Mouse (Mus musculus) heart, postnatal 4 days (tissue): Measurements from ENCODE around the gene Dcxr. TPM values are rescaled to one million over a fixed set of nuclear protein-coding genes. Genes with fewer than 3 reads are reported as not detected.
"Not testable (repeated sequence)": the region's sequence is repeated elsewhere in the genome, so short reads cannot be mapped to it uniquely, and the experiment has no call there.

Experiments used
- DNase-seq: peaks from one replicate; pipeline ENCODE4 v3.0.0; 2021
- total RNA-seq, 2 experiments: library from RNA; stranded (reverse); gene quantifications; 2 replicates each; pipeline ENCODE4 v1.2.3; 2021

Dcxr gene
- total RNA-seq: 1 to 10 TPM; 3.6 to 4.5 TPM

- peak; percentile 87 for DNase-seq
Measured at GRCm38 (mm10) chr11:120727169-120727527, at the start of gene Dcxr. Gene Dcxr, minus strand, starts transcription at chr11:120727281.

- DNase-seq: peak; percentile 99
Measured at GRCm38 (mm10) chr11:120775774-120776469, 48.8 kb upstream of the Dcxr start.

DNA sequence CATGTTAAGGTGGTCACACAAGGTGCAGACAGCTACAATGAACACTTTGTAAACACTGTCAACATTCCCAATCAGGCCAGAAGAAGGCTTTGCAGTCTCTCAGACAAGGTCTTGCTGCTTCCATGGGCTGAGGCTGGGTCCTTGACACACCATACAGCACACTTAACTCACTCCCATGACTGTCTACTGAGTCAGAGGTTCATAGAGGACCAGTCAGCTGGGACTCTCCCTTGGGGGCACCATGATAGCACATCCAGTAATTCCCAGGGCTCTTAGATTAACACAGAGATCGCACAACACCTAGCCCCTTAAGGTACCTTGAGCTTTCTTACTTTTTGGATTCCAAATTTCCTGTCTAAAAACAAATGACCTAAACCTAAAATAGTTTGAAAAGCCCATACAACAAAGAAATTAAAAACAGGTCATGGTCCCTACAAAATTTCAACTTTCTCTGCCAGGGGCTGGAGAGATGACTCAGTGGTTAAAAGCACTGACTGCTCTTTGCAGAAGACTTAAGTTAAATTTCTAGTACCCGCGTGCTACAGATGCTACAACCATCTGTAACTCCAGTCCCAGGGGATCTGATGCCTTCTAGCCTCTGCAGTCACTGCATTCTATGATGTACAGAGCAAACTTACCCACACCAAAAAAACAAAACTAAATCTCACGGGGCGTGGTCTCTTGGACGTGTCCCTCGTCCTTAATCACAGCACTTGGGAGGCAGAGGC, 46.5 kb upstream of the Dcxr start:
- DNase-seq: no peak

- no peak for DNase-seq
Measured at GRCm38 (mm10) chr11:120772749-120773148, 45.7 kb upstream of the Dcxr start.

DNA sequence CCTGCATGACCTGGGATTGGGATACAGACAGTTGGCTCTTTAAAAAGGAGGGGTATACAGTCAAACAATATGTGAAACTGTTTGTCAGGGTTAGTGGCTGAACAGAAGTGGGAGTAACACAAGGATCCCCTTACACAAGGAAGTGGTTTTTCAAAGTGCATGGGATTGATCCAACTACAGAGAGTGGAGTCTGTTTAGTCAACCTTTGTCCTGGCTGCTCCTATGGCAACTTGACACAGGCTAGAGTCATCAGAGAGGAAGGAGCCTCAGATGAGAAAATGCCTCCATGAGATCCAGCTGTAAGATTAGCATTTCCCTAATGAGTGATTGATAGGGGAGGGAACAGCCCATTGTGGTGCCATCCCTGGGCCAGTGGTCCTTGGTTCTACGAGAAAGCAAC, 41.1 kb upstream of the Dcxr start:
- DNase-seq: no peak

DNA sequence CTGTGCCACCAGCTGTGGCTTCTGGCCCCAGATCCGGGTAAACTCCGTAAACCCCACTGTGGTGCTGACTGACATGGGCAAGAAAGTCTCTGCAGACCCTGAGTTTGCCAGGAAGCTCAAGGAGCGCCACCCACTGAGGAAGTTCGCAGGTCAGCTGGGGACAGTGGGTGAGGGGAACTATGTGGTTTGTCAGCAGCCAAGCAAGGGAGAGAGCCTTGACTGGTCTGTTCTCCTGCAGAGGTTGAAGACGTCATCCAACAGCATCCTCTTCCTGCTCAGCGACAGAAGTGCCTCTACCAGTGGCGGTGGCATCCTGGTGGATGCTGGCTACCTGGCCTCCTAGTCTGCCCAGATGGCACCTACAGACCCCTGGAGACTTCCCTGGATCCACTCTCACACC, 39.9 kb upstream of the Dcxr start:
- not testable (repeated sequence) for DNase-seq

DNA sequence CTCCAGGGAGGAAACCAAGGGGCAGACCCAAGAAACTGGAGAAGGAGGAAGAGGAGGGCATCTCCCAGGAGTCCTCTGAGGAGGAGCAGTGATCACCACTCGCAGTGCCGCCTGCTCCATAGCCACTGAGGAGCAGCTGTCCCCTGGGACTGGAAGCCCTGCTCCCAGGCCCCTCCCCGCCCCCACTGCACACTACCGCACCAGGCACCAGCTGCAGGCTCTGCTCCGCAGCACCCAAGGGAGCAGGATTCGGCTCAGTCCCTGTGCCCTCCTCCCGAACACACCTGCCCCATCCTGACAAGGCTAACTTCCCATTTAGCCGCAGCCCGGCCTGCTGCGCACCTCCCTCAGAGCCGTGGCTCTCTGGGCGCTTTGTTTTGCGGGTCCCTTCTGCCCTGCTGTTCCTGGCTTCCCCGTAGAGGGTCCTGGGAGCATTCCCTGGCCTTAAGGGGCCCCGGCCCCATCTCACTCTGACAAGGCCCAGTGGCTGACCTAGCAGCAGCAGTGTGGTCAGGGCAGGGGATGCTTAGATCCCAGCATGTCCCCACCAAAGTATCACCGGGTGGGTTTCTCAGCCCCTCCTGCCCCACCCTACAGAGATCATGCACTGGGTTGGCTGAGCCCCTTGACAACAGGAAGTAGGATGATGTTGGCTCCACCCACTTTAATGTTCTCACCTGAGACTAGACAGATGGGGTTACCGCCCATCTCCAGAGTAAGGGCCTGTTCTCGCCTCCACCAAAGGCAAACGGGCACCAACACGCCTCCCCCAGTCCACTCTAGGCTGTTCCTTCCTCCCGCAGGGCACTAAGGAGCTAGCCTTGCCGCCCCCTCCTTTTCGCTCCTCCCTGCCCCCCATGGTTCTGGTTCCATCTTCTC, 36.3 kb upstream of the Dcxr start:
- DNase-seq: not testable (repeated sequence)

GRCm38 (mm10) chr11:120762672-120763041, 35.6 kb upstream of the Dcxr start, which contains the start of gene Hmga1b:
Gene Hmga1b, plus strand, starts transcription at chr11:120762794.
- not testable (repeated sequence) for DNase-seq

- DNase-seq: no peak
Measured at GRCm38 (mm10) chr11:120761811-120762671, 35.0 kb upstream of the Dcxr start.

DNA sequence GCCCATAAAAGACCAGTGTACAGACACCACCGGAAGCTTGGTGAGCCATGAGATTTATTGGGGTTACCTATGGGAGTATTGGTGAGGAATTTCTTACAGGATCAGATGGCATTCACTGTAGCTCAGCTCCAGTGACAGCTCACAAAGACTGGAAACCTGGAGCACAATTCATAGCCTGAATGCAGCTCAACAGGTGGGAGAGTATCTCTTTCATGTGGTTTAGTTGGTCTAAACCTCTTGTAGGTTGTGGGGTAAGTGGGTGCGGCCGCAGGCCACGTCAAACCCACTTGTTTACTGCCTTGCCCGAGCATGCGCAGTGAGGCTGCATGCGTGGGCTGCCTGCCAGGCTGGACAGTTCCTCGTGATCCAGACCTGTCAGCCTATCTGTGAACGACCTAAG, 33.2 kb upstream of the Dcxr start:
- DNase-seq: no peak

- no peak for DNase-seq
Measured at GRCm38 (mm10) chr11:120751606-120752005, 24.5 kb upstream of the Dcxr start.

GRCm38 (mm10) chr11:120749430-120749829, 22.3 kb upstream of the Dcxr start:
- peak; percentile 28 for DNase-seq

- no peak for DNase-seq
Measured at GRCm38 (mm10) chr11:120747974-120748373, 20.9 kb upstream of the Dcxr start.

DNA sequence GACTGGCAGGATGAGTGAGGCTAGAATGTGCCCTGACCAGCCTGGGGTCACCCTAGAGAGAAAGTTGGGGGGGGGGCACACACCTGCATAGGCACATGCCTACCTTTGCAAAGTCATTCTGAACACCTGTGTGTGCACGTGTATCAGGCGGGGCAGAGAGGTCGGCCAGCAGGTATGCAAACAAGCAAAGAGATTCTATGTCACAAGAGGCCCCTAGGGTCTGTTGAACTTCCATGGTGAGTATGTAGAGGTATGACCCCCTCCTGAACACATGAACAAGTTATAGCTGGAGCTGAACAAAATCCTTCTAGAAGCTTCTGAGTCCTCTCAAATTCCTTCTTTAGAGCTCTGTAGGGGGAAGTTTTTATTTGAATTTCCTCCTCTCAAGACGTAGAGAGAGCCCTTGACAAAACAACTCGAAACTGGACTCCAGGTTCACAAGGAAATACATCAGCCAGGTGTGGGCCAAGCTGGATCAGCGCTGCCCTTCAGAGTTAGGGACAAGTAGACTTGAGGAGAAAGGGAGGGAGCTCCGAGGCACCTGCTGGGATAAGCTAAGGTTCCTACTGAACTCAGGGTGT, 17.1 kb upstream of the Dcxr start:
- DNase-seq: no peak

- DNase-seq: no peak
Measured at GRCm38 (mm10) chr11:120740981-120741380, 13.9 kb upstream of the Dcxr start.

- no peak for DNase-seq
Measured at GRCm38 (mm10) chr11:120736424-120736823, 9.3 kb upstream of the Dcxr start.

DNA sequence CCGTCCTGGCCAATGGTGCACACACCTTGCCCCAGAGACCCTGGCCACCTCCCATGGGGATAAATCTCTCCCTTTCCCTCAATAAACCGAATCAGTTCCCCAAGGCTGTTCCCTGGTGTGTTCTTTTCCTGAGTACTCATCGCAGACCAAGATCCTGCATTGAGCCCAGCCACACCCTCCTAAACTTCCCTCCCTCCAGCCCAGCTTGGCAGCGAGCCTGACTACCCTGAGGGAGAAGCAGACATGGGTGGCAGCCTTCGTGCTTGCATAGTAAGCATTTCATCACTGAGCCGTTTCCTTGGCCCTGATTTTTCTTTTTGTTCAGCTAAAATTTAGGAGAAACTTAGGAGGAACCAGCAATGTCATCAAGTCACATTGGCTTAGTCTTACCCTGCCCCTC, 6.4 kb upstream of the Dcxr start:
- DNase-seq: peak; percentile 61

DNA sequence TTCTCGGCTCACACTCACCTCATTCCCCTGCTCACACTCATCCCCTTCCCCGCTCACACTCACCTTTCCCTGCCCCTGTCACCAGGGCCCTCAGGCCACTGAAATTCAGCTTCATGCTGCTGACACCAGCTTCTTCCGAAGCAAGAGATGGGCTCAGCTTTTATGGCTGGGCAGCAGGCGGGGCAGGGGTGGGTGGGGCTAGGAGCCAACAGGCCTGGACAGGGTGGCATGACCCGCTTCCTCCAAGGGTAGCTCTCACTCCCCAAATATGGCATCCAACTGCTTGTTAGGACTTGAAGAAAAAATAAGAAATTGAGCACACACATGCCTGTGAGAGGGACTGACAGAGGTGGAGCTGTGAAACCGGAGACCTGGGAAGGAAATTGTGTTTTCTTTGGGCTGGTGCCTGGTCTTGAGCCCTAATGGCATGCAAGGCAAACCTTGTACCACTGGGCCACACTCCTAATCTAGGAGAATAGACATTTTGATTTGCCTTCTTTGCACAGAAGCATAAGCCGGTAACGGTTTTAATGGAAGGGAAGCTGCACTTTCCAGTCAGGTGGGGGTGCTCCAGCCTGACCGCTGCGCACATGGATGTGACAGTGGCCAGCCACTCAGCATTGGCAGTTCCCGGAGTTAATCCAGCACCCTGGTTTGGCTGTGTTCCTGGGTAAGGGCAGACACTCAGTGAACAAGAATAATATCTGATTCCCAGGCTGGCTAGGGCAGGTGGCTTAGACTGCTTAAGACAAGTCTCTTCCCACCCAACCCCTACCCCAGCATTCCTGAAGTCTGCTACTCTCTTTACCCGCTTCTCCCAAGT, 5.0 kb upstream of the Dcxr start, which contains the start of gene Cbr2:
Cbr2 (minus strand) TSS at position 257 of the 823 bp plus-strand sequence.
- DNase-seq: peak; percentile 57

- no peak for DNase-seq
Measured at GRCm38 (mm10) chr11:120731395-120731794, 4.3 kb upstream of the Dcxr start.

DNA sequence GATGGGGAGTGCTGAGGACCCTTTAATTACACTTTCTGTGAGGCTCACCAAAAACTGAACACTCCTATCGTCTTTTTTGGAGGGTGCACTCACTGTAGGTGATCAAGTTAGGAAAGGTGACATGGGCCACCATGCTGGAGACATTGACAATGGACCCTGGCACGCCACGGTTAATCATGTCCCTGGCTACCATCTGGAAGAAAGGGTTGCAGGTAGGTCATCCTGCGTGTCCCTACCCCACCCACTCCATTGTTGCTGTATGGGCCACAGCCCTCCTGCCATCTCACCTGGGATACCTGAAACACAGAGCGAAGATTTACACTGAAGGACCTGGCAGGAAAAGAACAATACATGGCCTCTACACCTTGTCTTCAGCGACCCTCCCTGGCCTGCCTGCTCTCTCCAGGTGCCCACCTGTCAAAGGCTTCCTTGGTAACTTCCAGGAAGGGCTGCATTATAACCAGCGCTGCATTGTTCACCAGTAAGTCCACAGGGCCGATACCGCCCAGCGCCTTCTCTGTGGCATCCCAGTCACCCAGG, 3.3 kb upstream of the Dcxr start:
- DNase-seq: no peak
